Mouse (Mus musculus): Measurements from ENCODE around the gene Gne.
"Not testable (repeated sequence)": the region's sequence is repeated elsewhere in the genome, so short reads cannot be mapped to it uniquely, and the experiment has no call there.

The Gne gene

GRCm38 (mm10) chr4:44072873-44073441, 11.0 kb downstream of the Gne start:
- DNase-seq (ENCODE audit: extremely low spot score, low read depth, low spot score) = no peak

GRCm38 (mm10) chr4:44072146-44072872, 11.7 kb downstream of the Gne start:
- peak; percentile 63 for DNase-seq (ENCODE audit: extremely low spot score, low read depth, low spot score)

- no peak for DNase-seq (ENCODE audit: extremely low spot score, low read depth, low spot score)
These were observed 12.2 kb downstream of the Gne start for GRCm38 (mm10) chr4:44071741-44072145.

GRCm38 (mm10) chr4:44070641-44071040, 13.3 kb downstream of the Gne start:
- no peak for DNase-seq (ENCODE audit: extremely low spot score, low read depth, low spot score)

- no peak for DNase-seq (ENCODE audit: extremely low spot score, low read depth, low spot score)
These were observed 14.6 kb downstream of the Gne start for GRCm38 (mm10) chr4:44069411-44069810.

DNA sequence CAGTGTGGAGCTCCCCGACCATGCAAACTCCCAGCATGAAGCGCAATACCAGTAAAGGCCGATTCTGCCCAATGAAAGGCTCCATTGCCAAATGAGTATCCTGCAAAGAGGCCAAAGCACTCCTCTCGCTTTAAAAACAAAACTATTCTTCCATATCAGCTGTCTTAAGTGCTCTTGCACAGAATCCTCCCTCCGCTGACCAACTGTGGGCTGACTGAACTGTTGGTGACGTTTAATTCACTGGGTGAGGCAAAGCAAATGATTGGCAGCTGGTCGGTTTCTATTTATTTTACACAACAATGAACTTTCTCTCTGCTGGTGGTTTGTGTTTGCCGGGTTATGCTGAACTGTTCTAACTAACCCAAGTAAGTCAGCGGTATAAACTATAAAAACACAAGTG, 15.2 kb downstream of the Gne start:
- DNase-seq (ENCODE audit: extremely low spot score, low read depth, low spot score) = no peak

DNA sequence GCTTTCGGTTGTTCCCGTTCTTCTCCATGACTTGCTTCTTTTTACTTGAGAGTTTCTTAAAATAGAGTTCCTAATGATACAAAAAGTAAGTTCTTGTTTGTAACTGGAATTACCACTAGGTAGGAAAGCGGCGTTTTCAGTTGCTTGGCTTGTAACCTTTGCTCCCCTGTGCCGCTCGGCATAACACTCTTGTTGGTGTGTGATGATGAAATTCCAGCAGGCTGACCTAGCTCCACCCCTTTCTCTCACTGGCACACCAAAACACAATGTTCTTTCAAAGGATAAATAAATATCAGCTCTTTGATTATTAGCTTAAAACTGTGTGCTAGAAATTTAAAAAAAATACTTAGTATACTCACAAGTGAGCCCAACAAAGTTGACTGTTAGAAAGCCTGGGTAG, 17.1 kb downstream of the Gne start:
- DNase-seq (ENCODE audit: extremely low spot score, low read depth, low spot score) = no peak

GRCm38 (mm10) chr4:44065355-44066025, 18.5 kb downstream of the Gne start:
- DNase-seq (ENCODE audit: extremely low spot score, low read depth, low spot score) = peak; percentile 71

GRCm38 (mm10) chr4:44062816-44063215, 21.2 kb downstream of the Gne start:
- no peak for DNase-seq (ENCODE audit: extremely low spot score, low read depth, low spot score)

DNA sequence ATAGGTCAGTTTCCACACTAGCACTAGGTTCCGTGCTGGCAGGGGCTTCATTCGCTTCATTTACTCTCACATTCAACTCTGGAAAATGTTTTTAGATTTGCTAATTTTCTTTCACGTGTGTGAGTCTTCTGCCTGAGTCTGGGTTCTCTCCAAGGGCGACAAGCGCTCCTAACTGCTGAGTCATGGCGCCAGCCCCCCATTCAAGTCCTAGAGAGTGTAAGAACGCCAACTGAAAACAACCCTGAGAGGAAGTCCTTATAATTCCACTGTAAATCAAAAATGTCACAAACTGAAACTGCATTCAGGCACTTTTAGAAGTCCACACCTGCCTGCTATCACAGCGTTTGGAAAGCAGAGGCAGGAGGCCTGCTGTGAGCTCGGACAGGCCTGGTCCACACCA, 21.9 kb downstream of the Gne start:
- no peak for DNase-seq (ENCODE audit: extremely low spot score, low read depth, low spot score)

GRCm38 (mm10) chr4:44059674-44060073, 24.3 kb downstream of the Gne start:
- no peak for DNase-seq (ENCODE audit: extremely low spot score, low read depth, low spot score)

- no peak for DNase-seq (ENCODE audit: extremely low spot score, low read depth, low spot score)
These were observed 34.2 kb downstream of the Gne start for GRCm38 (mm10) chr4:44049812-44050211.

DNA sequence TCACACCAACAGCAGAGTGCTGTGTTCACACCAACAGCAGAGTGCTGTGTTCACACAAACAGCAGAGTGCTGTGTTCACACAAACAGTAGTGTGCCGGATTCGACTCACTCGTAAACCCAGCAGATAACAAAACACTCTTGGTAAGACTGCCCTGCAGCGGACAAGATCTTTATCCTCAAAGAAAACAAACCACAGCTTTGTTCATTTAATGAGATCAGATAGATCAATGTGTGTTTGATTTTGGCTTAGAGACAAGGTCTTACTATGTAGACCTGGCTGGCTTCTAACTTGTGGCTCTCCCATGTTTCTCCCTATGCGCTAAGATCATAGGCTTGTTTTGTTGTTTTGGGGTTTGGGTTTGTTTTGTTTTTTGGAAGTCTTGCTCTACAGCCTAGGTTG, 37.9 kb downstream of the Gne start:
- no peak for DNase-seq (ENCODE audit: extremely low spot score, low read depth, low spot score)

DNA sequence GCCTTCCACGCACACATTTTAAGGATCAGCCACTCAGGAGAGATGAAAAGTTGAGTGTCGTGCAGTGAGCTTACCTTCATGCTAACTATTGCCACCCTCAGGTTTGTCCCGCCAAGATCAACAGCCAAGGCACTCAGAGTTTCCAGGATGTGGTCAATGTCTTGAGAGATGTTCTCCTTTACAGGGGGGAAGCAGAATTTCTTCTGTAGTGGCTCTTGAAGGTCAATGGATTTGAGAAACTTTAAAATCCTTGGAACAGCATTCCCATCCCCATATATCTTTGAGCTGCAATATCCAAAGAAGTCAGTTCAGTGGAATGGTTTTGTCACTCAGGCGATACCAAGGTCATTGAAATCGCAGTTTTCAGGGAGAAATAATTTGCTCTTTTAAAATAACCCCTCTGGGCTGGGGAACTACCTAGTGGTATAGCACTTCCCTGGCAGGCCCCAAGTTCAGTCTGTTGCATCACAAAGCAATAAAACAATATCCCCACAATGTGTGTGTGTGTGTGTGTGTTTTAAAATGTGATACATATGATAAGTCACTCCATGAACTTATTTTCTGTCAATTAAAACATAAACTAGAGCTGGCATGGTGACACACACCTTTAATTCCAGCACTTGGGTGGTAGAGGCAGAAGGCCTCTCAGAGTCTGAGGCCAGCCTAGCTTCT, 39.2 kb downstream of the Gne start:
- DNase-seq (ENCODE audit: extremely low spot score, low read depth, low spot score) = no peak

DNA sequence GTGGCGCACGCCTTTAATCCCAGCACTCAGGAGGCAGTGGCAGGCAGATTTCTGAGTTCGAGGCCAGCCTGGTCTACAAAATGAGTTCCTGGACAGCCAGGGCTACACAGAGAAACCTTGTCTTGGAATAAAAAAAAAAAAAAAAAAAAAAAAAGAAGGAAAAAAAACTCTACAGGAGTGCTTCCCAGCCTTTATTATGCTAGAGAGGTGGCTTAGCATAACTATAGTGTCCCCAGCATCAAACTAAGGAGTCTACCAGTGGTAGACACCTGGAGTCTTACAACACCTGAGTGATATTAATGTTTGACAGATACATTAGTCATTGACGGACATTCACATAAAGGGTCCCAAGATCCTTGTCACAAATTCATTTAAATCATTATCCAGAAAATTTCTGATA, 40.8 kb downstream of the Gne start:
- DNase-seq (ENCODE audit: extremely low spot score, low read depth, low spot score) = not testable (repeated sequence)

- DNase-seq (ENCODE audit: extremely low spot score, low read depth, low spot score) = no peak
These were observed 41.5 kb downstream of the Gne start for GRCm38 (mm10) chr4:44042429-44042828.

DNA sequence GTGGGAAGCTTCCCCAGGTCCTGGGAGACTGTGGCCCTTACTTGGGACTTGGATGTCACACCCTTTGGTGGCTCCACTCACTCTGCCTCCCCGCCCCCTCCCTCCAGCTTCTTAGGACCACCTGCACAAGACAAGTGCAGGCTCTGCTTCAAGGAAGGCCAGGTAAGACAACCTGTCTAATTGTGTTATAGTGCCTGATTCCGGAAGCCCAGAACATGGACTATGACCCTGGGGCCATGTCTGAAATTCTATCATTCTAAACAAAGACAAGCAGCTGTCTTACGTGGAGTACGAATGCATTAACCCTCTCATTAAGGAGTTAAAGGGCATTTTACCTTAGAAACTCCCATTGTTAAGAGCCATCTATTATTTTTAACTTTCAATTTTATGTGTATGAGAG, 43.2 kb downstream of the Gne start:
- no peak for DNase-seq (ENCODE audit: extremely low spot score, low read depth, low spot score)

DNA sequence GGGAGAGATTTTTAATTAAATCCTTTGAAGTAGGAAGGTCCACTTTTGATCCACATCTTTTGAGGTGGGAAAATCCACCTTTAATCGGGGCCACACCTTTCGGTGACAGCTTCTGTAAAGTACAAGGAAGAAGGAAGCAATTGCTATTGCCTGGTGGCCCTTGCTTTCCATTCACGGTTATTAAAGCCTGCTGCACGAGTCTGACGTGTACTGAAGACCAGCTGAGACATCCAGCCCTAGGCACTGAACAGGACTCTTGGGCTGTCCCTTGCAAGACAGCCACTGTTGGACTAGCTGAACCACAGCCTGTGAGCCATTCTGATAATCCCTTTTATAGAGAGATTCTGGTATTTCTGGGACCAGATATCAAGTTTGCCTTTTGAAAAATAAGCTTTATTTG, 47.5 kb downstream of the Gne start:
- no peak for DNase-seq (ENCODE audit: extremely low spot score, low read depth, low spot score)

DNA sequence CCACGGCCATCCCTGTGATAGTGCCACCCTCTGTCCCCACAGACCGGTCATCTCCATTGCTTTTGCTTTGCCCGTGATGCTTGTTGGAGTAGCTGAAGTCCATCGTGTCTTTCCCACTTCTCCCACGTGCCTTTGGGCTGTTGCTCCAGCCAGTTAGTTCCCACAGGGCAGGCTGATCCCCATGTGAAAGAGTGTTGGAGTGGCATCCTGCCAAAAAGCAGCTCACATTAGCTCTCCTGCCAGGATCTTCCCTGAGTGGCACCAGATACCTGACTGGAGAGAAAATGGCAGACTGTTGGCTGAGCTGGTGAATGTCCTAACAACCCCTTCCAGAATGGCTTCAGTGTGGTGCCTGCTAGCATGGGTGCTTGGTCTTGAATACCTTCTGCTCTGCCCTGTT, 52.5 kb downstream of the Gne start:
- DNase-seq (ENCODE audit: extremely low spot score, low read depth, low spot score) = no peak

DNA sequence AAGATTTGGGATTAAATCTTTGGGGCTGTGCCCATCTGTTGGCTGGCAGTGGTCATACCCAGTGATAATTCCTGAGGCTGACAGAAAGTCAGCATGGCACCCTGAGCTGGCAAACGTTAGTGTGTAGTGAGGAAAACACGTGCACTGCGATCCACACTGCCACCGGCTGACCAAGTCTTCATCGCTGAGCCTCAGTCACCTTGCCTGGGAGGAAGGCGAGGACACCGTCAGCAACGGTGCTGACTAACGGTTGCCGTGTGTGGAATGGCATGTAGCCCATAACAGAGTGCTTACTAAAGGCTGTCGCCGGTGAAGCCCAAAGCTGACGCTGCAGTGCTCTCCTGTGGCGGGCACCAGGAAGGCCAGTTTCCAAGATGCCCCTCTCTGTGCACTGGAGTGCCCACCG, 54.3 kb downstream of the Gne start:
- no peak for DNase-seq (ENCODE audit: extremely low spot score, low read depth, low spot score)

DNA sequence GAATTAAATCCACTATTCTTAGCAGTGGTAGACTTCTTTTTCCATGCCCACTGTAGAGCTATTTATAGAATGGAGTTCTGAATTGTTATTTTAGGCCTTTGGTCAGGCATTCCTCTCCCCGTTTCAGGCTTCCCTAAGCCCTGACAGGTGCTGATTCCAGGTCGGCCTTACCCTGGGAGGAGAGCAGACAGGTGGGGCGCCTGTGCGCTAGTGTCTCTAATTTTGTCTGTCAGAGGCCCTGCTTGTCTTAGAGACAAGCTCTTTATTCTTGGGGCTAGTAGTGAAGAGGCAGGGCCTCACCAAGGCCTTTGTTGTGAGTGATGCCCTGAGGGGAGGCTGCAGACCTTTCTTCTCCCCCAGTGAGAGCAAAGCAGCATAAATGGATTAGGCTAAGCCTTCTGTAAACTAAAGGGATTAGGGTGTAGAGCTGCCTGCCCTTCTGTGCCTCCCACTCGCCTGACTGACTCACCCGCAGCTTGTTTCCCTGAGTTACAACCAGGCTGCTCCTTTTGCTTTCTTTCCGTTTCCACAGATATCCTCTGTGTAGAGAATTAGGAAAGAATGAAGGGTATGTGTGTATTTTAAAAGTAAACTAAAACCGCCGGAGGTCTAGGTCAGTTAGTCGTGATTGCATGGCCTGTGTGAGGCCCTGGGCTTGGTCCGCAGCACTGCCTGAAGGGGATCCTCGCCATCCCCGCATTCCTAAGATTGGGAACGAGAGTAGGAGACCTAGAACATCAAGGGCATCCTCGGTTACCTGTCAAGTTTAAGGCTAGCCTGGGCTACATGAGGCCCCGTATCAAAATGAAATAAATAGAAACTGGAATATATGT, 55.5 kb downstream of the Gne start:
- DNase-seq (ENCODE audit: extremely low spot score, low read depth, low spot score) = no peak

All from hindlimb bud, embryonic 11.5 days (tissue).